9 mouse cellular contexts compared by ENCODE assay signal in the genomic region with DNA sequence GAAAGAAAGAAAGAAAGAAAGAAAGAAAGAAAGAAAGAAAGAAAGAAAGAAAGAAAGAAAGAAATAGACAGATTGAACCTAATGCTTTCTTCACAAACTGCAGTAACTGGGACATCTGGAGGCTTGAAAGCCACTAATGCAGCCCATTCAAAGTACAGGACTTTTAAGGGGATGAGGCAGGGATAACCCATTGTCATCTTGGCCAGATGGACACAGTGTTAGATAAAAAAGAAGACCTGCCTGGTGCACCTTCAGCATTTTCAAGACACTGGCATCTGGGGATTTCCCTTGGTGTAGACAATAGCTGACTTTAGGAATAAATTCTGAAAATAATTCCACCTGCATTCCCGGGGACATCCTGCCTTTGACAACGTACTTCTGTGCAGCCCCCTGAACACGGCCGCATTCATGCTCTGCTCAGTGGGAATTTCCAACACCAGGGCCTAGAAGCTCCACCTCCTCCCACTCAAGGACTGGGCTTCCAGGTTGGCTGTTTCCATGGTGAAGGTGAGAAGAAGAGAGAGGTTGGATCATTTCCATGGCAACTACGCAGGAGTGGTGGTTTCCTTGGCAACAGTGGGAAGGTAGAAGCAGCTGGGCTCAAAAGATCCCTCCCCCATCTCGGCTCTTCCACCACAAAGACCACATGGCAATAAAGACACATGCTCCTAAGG. TPM values are rescaled to one million over a fixed set of nuclear protein-coding genes. Genes with fewer than 3 reads are reported as not detected.
DNase-seq lines count a peak whose midpoint lies in the region; ATAC-seq and TF ChIP-seq lines count a peak whose summit lies in the region.
"Had no signal": no experiment of that assay in that cellular context is flagged by ENCODE, and none has a peak within 500 bp of the region (broad histone marks: within the 10 kb centered on the region; RNA-seq: fewer than 3 reads in every experiment).

No protein-coding gene starts in this region.

- H3K27ac ChIP-seq in neural tube, embryonic 11.5 days (ENCODE audit: low read depth, low read length): no peak overlapping the region
- no peak overlapping the region for H3K27ac ChIP-seq in heart, adult 2 months

- no peaks in the 10 kb centered on the region for H3K36me3 ChIP-seq in neural tube, embryonic 11.5 days (ENCODE audit: control insufficient read depth, insufficient read depth, low read length)
- no peaks in the 10 kb centered on the region for H3K36me3 ChIP-seq in heart, adult 2 months (ENCODE audit: control insufficient read depth, insufficient read depth, low read length)

- no peak for TF ChIP-seq EP300 in heart, adult 2 months (IDR thresholded peaks at IDR 0.05; ENCODE audit: insufficient read depth, low read depth, low read length)

- TF ChIP-seq POLR2A in heart, adult 2 months (IDR thresholded peaks at IDR 0.05; ENCODE audit: insufficient read depth, low read depth, low read length): no peak

- no peaks in the 10 kb centered on the region for H3K79me2 ChIP-seq in heart, adult 2 months (replicated peaks; ENCODE audit: control insufficient read depth, insufficient read depth, low read length)

- no peak overlapping the region for H3K9ac ChIP-seq in neural tube, embryonic 11.5 days (ENCODE audit: low read length)
- no peak overlapping the region for H3K9ac ChIP-seq in heart, adult 2 months (ENCODE audit: low read depth, low read length)

- H3K27me3 ChIP-seq in neural tube, embryonic 11.5 days (ENCODE audit: control insufficient read depth, insufficient read depth, low read length): no peaks in the 10 kb centered on the region
- H3K27me3 ChIP-seq in heart, adult 2 months (ENCODE audit: control insufficient read depth, insufficient read depth, low read length): no peaks in the 10 kb centered on the region
- H3K27me3 ChIP-seq: CH12.LX had no signal

- peak; percentile 61 for DNase-seq in neural tube, embryonic 11.5 days (ENCODE audit: low spot score)
- DNase-seq in neural tube, embryonic 10.5 days (ENCODE audit: extremely low spot score, low spot score): no peak
- peak; percentile 72 for DNase-seq in forelimb bud, embryonic 11.5 days (ENCODE audit: low read depth, low spot score)
- DNase-seq in left cerebral cortex, postnatal 14 days (ENCODE audit: low spot score in 2 of 2): peak; percentile 74 to 91
- peak; percentile 76 to 92 for DNase-seq in right cerebral cortex, postnatal 10 days (ENCODE audit: low spot score in 2 of 2)
- DNase-seq in heart, adult 2 months: no peak
- DNase-seq in kidney, adult 11 months: no peak
- DNase-seq in urinary bladder, postnatal 10 days (ENCODE audit: low spot score): no peak

- H3K4me2 ChIP-seq in neural tube, embryonic 11.5 days (ENCODE audit: low read depth): no peak overlapping the region

- 24% methylated on average over 6 of the region's 6 CpGs for WGBS in neural tube, embryonic 11.5 days
- WGBS in heart, adult 2 months: 66% methylated on average over 6 of the region's 6 CpGs

- no peaks in the 10 kb centered on the region for H3K9me3 ChIP-seq in neural tube, embryonic 11.5 days (ENCODE audit: control insufficient read depth, low read length)

- intact Hi-C loops in left cerebral cortex, postnatal 14 days (cut with DNase I): no loop called here
- intact Hi-C loops in heart, adult 2 months (cut with DNase I): loop anchor here (2.0 kb wide), 1 partner anchor 15 kb away; no protein-coding TSS in a partner anchor

- no peak overlapping the region for H3K4me3 ChIP-seq in neural tube, embryonic 11.5 days (ENCODE audit: low read depth, low read length)
- H3K4me3 ChIP-seq in heart, adult 2 months: no peak overlapping the region

- no peaks in the 10 kb centered on the region; the same call in 1 of the 2 replicates for H3K4me1 ChIP-seq in neural tube, embryonic 11.5 days (ENCODE audit: control insufficient read depth, insufficient read depth, low read length)
- H3K4me1 ChIP-seq in heart, adult 2 months (ENCODE audit: control insufficient read depth, insufficient read depth, low read length): peaks cover 8% of the 10 kb centered on the region

- ATAC-seq in neural tube, embryonic 11.5 days (ENCODE audit: insufficient read depth, low FRiP score, low TSS enrichment): peak; percentile 85

- no peak for TF ChIP-seq CTCF in heart, adult 2 months (IDR thresholded peaks at IDR 0.05)

RNA-seq across cellular contexts. Expression of gene Rock2, which starts 38.9 kb away (rescaled TPM):
- 14.8 and 15.0 TPM in 2 replicates for polyA plus RNA-seq in neural tube, embryonic 11.5 days (2014; fragmentation: Nextera tagmentation; extraction: Ambion mirVana)
- 10 to 100 TPM; 91.6 to 95.2 TPM for total RNA-seq in left cerebral cortex, postnatal 14 days (2021)
- total RNA-seq in heart, adult 2 months (2021): 10 to 100 TPM; 78.0 to 80.2 TPM
- polyA plus RNA-seq in heart, adult 2 months (2012; rRNA removed): 11.2 and 27.6 TPM in 2 replicates

RNA-seq across cellular contexts. Expression of gene E2f6, which starts 45.0 kb away (rescaled TPM):
- polyA plus RNA-seq in neural tube, embryonic 11.5 days (2014; fragmentation: Nextera tagmentation; extraction: Ambion mirVana): 71.8 and 73.9 TPM in 2 replicates
- 10 to 100 TPM; 23.8 to 26.5 TPM for total RNA-seq in left cerebral cortex, postnatal 14 days (2021)
- total RNA-seq in heart, adult 2 months (2021): 10 to 100 TPM; 79.1 to 84.1 TPM
- 46.7 and 87.4 TPM in 2 replicates for polyA plus RNA-seq in heart, adult 2 months (2012; rRNA removed)

RNA-seq across cellular contexts. Expression of gene Greb1, which starts 55.1 kb away (rescaled TPM):
- 6.6 and 10.0 TPM in 2 replicates for polyA plus RNA-seq in neural tube, embryonic 11.5 days (2014; fragmentation: Nextera tagmentation; extraction: Ambion mirVana)
- total RNA-seq in left cerebral cortex, postnatal 14 days (2021): under 1 TPM; 0.57 to 0.75 TPM
- under 1 TPM; 0.25 to 0.39 TPM for total RNA-seq in heart, adult 2 months (2021)
- 0.44 and 0.51 TPM in 2 replicates for polyA plus RNA-seq in heart, adult 2 months (2012; rRNA removed)
- total RNA-seq: CH12.LX had no signal

Comparison
In these comparisons a context has a peak if more than half of its experiments do, and no peak if none do; other contexts are left out.
1. DNase-seq: peak in neural tube, embryonic 11.5 days (single experiment), forelimb bud, embryonic 11.5 days (single experiment), left cerebral cortex, postnatal 14 days (2 of 2) and right cerebral cortex, postnatal 10 days (2 of 2); none in neural tube, embryonic 10.5 days (single experiment), heart, adult 2 months (0 of 2), kidney, adult 11 months (single experiment) and urinary bladder, postnatal 10 days (single experiment).